Mouse (Mus musculus) heart, adult 18-20 months (tissue): ENCODE measurements at regions not wholly inside any gene's neighbourhood (a gene's known extent, or its start where the extent isn't known, plus 50 kb on each side); places are given as distances from the start of the nearest gene placed in this dataset.

Experiments used
- DNase-seq, 2 experiments: peaks; one replicate each; pipeline ENCODE4 v3.0.0; 2021 to 2022; ENCODE audit warnings: mixed read lengths in 1 of 2

DNA sequence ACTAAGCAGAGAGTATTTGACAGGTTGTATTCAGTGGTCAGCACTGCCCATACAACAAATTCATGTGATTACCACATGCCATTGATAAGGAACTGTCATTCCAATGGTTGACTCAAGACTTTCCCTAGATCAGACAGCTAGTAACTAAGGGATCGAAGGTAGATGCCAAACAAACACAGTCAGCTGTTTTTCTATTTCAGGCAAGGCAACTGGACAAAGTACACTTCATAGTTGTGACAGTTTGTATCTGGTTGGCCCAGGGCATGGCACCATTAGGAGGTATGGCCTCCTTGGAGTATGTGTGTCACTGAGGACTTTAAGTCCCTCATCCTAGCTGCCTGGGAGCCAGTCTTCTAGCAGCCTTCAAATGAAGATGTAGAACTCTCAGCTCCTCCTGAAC is 62.8 kb upstream of the Aldh1a3 start:
- no peak for DNase-seq

DNA sequence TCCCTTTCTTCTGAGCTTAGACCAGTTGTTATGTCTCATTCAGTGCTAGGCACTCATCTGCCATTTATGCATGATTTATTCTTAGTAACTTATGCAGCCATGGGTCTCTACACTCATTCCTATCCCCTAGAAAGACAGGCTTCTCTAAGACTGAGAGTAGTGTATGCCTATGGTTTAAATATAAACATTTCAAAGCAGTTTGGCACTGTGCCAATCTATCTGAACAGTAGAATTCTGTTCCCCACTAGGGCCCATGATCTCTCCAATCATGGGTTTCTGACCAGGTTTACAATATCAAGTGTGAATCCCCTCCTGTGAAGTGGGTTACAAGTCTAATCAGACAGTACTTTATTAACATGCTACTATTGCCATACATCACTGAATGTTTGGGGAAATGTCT is 60.4 kb upstream of the Aldh1a3 start:
- no peak for DNase-seq

DNA sequence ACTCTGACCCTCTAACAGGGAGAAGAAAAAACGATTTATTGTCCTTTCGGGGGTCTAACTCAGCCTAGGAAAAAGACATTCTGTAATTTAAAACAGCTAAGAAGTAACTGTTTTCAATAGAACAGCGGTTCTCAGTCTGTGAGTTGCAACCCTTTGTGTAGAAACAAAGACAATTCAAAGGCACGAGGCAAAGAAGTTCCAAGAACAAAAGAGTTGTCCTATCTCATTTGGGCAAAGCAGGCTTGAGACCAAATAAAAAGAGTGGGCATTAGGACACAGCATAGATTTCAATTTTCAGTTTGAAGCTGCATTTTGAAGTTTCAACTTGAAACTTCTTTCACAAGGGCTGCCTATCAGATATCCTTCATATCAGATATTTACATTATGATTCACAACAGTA is 53.1 kb upstream of the Aldh1a3 start:
- no peak for DNase-seq

DNA sequence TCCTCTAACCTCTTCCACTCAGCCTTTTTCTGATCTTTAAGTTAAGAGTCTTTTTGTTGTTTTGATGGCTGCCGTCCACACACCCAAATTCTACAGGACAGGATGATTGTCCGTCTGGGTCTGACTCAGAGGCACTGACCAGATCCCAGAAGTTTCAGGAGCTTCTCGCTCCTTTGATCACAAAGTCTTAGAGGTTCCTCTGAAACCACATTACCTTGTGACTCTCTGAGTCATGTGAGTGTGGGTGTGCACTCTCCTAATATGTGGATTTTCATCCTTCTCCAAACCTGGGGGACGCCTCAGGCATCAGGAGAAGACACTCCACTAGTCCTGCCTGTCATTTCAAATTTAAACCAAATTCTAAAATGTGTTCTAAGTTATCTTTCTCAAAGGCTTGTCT is 52.0 kb upstream of the Aldh1a3 start:
- DNase-seq: no peak

DNA sequence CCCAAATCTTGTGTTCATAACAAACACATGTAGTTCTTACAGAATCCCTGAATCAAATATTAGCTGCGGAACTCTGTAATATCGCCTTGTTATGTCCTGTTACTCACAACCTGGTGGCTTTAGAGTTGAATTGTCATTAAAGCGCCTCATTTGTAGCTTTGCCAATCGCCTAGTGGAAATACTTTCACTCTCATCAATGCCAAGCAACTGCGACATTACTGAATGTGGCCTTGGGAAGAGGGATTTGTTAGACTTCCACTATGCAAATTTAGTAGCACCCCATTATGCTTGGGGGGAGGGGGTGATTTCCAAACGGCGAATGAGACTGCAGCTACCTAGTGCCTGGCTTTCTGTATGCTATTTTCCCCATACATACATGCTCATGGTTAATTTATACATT is 50.8 kb upstream of the Aldh1a3 start:
- DNase-seq: no peak

DNA sequence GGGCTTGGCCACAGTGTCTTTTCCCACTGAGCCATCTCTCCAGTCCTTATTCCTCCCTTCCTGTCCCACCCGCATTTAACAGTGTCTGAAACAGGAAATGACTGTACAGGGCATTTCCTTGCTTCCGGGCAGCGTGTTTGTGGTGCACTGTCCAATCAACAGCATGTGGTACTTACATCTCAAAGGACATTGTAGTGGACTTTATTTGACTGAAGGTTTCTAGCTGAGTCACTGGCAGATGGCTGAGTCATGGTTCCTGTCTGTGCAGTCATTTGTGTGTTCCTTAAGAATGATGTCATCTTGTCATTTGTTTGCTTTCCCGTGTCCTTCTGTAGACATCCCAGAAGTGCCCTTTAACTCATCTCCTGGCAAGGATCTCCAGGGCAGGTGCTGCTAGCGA is 50.2 kb upstream of the Aldh1a3 start:
- no peak for DNase-seq
